Mouse (Mus musculus) adrenal gland, adult (tissue): ENCODE data around the gene Kcnj12.

Experiments
- DNase-seq, 2 experiments: peaks; one replicate each; pipeline ENCODE4 v3.0.0; 2022 to 2023; ENCODE audit warnings: low spot score in 1 of 2; ENCODE audit not compliant: inconsistent age in 2 of 2

The Kcnj12 gene

GRCm38 (mm10) chr11:61024388-61024787, 2.0 kb downstream of the Kcnj12 start:
- DNase-seq, result no peak

GRCm38 (mm10) chr11:61024996-61025395, 2.6 kb downstream of the Kcnj12 start:
- peak in 1 of 2 experiments; percentile 52 for DNase-seq

- no peak for DNase-seq
Observed at GRCm38 (mm10) chr11:61025594-61025993, 3.2 kb downstream of the Kcnj12 start.

- no peak for DNase-seq
Observed at GRCm38 (mm10) chr11:61026381-61026780, 4.0 kb downstream of the Kcnj12 start.

- no peak for DNase-seq
Observed at GRCm38 (mm10) chr11:61027160-61027559, 4.8 kb downstream of the Kcnj12 start.

GRCm38 (mm10) chr11:61028211-61028950, 6.0 kb downstream of the Kcnj12 start:
- peak; percentile 43 to 57 for DNase-seq

- DNase-seq, result no peak
Observed at GRCm38 (mm10) chr11:61029116-61029740, 6.9 kb downstream of the Kcnj12 start.

- no peak for DNase-seq
Observed at GRCm38 (mm10) chr11:61029864-61030595, 7.7 kb downstream of the Kcnj12 start.

- no peak for DNase-seq
Observed at GRCm38 (mm10) chr11:61031137-61031536, 8.8 kb downstream of the Kcnj12 start.

GRCm38 (mm10) chr11:61031658-61032445, 9.5 kb downstream of the Kcnj12 start:
- DNase-seq, result no peak

GRCm38 (mm10) chr11:61032481-61032880, 10.1 kb downstream of the Kcnj12 start:
- no peak for DNase-seq

GRCm38 (mm10) chr11:61033160-61033559, 10.8 kb downstream of the Kcnj12 start:
- DNase-seq, result no peak

GRCm38 (mm10) chr11:61036639-61037038, 14.3 kb downstream of the Kcnj12 start:
- no peak for DNase-seq

GRCm38 (mm10) chr11:61038277-61038782, 16.0 kb downstream of the Kcnj12 start:
- DNase-seq, result no peak

- DNase-seq, result no peak
Observed at GRCm38 (mm10) chr11:61040856-61041652, 18.7 kb downstream of the Kcnj12 start.

- no peak for DNase-seq
Observed at GRCm38 (mm10) chr11:61042593-61042992, 20.2 kb downstream of the Kcnj12 start.

- DNase-seq, result no peak
Observed at GRCm38 (mm10) chr11:61043055-61043992, 21.0 kb downstream of the Kcnj12 start.

- DNase-seq, result no peak
Observed at GRCm38 (mm10) chr11:61044741-61045140, 22.4 kb downstream of the Kcnj12 start.

- DNase-seq, result no peak
Observed at GRCm38 (mm10) chr11:61047441-61047840, 25.1 kb downstream of the Kcnj12 start.
